Mouse (Mus musculus) E14TG2a.4 (cell line): ENCODE measurements around the gene Myo10.

Source experiments
- H3K27me3 ChIP-seq: 2 replicates; pipeline ENCODE4 v1.6.1; 2014; ENCODE audit warnings: low read length, control low read depth; ENCODE audit not compliant: insufficient read depth
- H3K36me3 ChIP-seq: 2 replicates; pipeline ENCODE4 v1.6.1; 2014; ENCODE audit warnings: low read length, control low read depth; ENCODE audit not compliant: insufficient read depth
- H3K4me1 ChIP-seq: replicated peaks from 2 replicates; pipeline ENCODE4 v1.6.1; 2014; ENCODE audit warnings: low read depth, low read length, control low read depth
- H3K4me3 ChIP-seq: replicated peaks from 2 replicates; pipeline ENCODE4 v1.5.1; 2014; ENCODE audit warnings: mild to moderate bottlenecking, low read length
- H3K9me3 ChIP-seq: 2 replicates; pipeline ENCODE4 v1.6.1; 2014; ENCODE audit warnings: low read length, control low read depth
- CTCF ChIP-seq: conservative IDR thresholded peaks from 2 replicates; pipeline ENCODE4 v1.5.1; 2014; ENCODE audit warnings: low read length
- NANOG ChIP-seq: IDR thresholded peaks from 2 replicates; pipeline ENCODE4 v1.6.1; 2014; ENCODE audit warnings: borderline replicate concordance, low read length, mixed read lengths
- POU5F1 ChIP-seq: IDR thresholded peaks from 2 replicates; pipeline ENCODE4 v1.6.1; 2014; ENCODE audit warnings: low read length, borderline replicate concordance

Myo10 gene

DNA sequence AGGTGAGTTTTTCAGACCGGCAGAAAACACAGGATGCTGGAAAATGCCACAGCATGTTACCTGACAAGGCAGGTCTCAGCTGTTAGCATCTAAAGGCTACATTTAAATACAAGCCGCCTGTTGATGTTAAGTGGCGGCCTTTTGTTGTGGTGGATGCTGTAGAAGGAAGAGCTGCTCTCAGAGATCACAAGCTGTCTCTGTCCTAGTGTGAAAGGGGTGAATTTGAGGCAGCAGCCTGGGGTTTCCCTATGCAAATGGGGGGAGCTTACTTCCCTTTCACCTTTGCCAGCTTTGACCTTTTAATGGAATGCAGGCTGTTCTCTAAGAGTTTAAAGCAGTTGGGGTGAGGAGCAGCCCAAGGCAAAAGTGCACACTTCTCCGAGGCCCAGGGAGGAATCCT lies 117.9 kb downstream of the Myo10 start:
- Histone ChIP-seq H3K36me3 (peaks cover 79% of the 10 kb centered on the region), H3K4me3 (peak overlapping the region; percentile 24; the same call in 1 of the 2 replicates), H3K9me3 (no peaks in the 10 kb centered on the region), H3K4me1 (peaks cover 80% of the 10 kb centered on the region), H3K27me3 (no peaks in the 10 kb centered on the region)
- TF ChIP-seq CTCF, result no peak
- TF ChIP-seq NANOG, result peak; percentile 49; the same call in 1 of the 2 replicates
- no peak for TF ChIP-seq POU5F1

DNA sequence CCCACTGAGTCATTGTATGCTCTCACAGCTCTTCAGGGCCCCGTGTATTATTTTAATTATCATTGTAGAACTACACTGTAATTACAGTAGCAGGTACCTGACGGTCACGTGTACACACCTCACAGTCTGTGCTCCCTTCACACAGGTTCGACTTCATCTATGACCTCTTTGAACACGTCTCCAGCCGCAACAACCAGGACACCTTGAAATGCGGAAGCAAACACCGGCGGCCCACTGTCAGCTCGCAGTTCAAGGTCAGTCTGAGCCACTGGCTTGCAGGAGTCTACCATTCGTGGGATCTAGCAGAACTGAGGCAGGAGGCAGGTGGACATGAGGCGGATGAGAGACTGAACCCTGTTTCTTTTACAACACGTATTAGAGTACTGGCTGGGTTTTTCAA lies 119.9 kb downstream of the Myo10 start:
- no peak overlapping the region for H3K4me3 ChIP-seq
- peaks cover 84% of the 10 kb centered on the region for H3K4me1 ChIP-seq
- no peak for TF ChIP-seq NANOG
- no peaks in the 10 kb centered on the region for H3K27me3 ChIP-seq
- H3K36me3 ChIP-seq, result peaks cover 79% of the 10 kb centered on the region
- H3K9me3 ChIP-seq, result no peaks in the 10 kb centered on the region

DNA sequence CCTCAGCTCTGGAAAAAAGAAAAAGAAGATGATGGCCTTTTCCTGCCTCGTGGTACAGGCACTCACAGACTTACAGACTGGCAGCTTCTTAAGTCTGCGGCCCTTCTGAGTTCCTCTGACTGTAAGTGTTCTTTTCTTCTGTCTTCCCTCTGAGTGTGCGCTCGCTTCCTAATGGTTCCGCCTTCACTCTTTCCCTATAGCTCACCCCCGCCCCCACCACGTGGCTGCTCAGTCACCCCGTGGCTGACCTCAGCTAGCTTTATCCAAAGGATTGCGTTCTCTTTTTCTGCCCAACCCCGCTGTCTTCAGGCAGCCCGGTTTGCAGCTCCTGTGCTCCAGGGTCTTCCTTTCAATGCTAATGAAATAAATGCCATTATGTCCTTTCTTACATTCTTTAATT lies 129.2 kb downstream of the Myo10 start:
- no peak for TF ChIP-seq CTCF
- TF ChIP-seq NANOG, result no peak
- TF ChIP-seq POU5F1, result no peak
- no peaks in the 10 kb centered on the region for H3K9me3 ChIP-seq
- H3K4me1 ChIP-seq, result peaks cover 70% of the 10 kb centered on the region
- peak overlapping the region; percentile 81 for H3K4me3 ChIP-seq
- peaks cover 28% of the 10 kb centered on the region for H3K36me3 ChIP-seq
- H3K27me3 ChIP-seq, result no peaks in the 10 kb centered on the region

DNA sequence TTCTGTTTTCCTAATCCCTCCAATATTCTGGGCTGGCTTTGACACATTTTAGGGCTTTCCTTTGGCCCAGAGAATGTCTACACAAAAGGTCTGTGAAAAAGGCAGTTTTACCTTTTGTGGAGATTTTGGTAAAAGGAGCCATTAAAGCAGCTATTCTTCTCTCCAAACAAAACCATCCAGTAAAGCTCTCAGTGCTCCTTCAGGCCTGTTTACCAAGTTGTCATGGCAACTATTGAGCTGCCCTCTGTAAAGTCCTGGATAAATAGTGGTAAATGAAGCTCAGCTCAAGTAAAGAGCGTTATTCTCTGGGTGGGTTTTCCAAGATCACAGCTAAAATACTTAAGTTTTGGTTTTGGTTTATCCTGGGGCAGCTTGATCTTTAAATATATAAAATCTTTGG lies 130.3 kb downstream of the Myo10 start:
- peak overlapping the region; percentile 81 for H3K4me3 ChIP-seq
- no peaks in the 10 kb centered on the region for H3K27me3 ChIP-seq
- TF ChIP-seq CTCF (no peak), NANOG (no peak), POU5F1 (no peak)
- H3K36me3 ChIP-seq, result peaks cover 23% of the 10 kb centered on the region
- H3K4me1 ChIP-seq, result peaks cover 65% of the 10 kb centered on the region
- no peaks in the 10 kb centered on the region for H3K9me3 ChIP-seq

DNA sequence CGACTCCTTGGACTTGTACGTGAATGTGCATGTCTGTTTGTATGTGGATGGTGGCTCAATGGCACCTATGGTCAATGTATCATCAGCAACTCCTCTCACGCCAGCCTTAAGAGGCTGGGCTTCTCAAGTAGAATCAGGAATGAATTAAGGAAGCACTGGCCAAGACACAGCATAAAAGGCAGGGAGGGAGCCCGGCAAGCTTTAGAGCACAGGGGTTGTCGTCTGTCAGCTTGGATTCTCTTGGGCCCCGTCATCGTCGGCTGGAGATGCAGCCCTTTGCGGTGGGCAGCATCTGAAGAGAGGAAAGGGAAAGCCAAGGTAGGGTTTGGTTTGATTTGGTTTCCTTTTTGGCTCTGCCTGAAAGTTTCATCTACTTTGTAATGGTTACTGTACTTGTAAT lies 130.7 kb downstream of the Myo10 start:
- Histone ChIP-seq H3K9me3 (no peaks in the 10 kb centered on the region), H3K27me3 (no peaks in the 10 kb centered on the region), H3K4me3 (peak overlapping the region; percentile 81), H3K36me3 (peaks cover 21% of the 10 kb centered on the region), H3K4me1 (peaks cover 65% of the 10 kb centered on the region)
- TF ChIP-seq NANOG (no peak), CTCF (no peak), POU5F1 (no peak)

DNA sequence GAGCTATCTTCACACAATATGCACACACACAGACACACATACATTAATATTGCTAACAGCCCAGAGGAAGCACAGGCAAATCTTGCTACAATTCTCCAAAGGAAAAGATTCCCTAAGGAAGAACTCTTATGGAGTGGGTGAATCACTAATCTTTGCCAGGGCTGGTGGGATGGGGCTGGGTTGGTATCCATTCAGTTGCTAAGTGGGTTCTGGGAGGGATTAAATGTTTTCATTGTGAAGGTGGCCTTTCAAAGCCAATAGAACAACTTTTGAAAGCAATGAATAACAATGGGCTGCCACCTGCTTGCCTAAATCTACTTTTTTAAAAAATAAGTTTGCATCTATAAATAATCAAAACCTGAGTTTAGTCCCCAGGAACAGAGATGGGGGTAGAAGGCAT lies 131.6 kb downstream of the Myo10 start:
- peak; percentile 76; the same call in 1 of the 2 replicates for TF ChIP-seq POU5F1
- no peak for TF ChIP-seq CTCF
- peak; percentile 70 for TF ChIP-seq NANOG
- Histone ChIP-seq H3K27me3 (no peaks in the 10 kb centered on the region), H3K9me3 (no peaks in the 10 kb centered on the region), H3K4me1 (peaks cover 66% of the 10 kb centered on the region), H3K36me3 (peaks cover 15% of the 10 kb centered on the region), H3K4me3 (peak overlapping the region; percentile 81)

DNA sequence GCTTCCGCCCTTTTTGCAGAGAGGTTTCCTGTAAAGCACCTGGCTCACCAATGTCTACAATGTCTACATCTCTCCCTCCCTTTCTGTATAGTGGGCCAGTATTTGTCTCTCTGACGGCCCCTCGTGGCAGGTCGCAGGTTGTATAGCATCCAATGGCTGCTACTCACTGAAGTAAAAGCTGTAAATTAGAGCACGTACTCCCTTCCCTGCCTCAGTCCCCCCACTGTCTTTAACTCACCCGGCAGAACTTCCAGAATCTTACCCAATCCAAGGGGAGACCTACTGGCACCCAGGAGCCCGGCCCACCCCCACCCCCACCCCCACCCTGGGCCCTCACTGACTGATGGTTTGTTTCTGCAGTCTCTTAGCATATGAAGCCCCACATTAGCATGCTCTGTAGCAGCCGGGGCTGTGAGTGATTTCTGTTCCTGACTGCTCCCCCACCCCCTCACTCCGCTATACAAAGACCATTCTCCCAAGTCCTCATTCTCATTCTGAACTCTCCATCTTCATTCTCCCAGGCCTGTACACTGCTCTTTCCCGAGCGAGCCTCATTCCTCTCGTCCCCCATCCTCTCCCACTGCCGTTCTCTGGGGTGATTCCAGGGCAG lies 132.1 kb downstream of the Myo10 start:
- TF ChIP-seq CTCF (no peak), NANOG (no peak), POU5F1 (no peak)
- Histone ChIP-seq H3K4me1 (peaks cover 66% of the 10 kb centered on the region), H3K4me3 (peak overlapping the region; percentile 81), H3K9me3 (no peaks in the 10 kb centered on the region), H3K27me3 (no peaks in the 10 kb centered on the region), H3K36me3 (peaks cover 15% of the 10 kb centered on the region)

DNA sequence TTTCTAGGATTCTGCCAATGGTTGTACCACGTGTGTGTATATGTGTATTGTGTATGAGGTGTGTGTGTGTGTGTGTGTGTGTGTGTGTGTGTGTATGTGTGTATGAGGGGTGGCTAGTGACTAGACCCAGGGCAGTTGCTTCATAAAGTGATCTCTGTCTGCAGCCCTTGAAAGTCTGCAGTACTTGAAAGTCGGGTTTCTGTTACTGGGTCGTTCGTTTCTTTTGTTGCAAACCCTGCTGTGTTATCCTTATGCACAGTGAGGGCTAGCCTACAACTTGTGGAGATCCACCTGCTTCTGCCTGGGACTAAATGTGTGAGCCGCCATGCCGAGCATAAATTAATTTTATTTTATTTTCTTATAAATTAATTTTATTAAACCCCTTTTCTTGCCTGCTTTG lies 133.2 kb downstream of the Myo10 start:
- H3K4me3 ChIP-seq, result peak overlapping the region; percentile 81
- peaks cover 67% of the 10 kb centered on the region for H3K4me1 ChIP-seq
- H3K27me3 ChIP-seq, result no peaks in the 10 kb centered on the region
- H3K9me3 ChIP-seq, result no peaks in the 10 kb centered on the region
- no peak; the same call in 1 of the 2 replicates for TF ChIP-seq NANOG
- no peak for TF ChIP-seq CTCF
- no peak for TF ChIP-seq POU5F1
- peaks cover 21% of the 10 kb centered on the region for H3K36me3 ChIP-seq

DNA sequence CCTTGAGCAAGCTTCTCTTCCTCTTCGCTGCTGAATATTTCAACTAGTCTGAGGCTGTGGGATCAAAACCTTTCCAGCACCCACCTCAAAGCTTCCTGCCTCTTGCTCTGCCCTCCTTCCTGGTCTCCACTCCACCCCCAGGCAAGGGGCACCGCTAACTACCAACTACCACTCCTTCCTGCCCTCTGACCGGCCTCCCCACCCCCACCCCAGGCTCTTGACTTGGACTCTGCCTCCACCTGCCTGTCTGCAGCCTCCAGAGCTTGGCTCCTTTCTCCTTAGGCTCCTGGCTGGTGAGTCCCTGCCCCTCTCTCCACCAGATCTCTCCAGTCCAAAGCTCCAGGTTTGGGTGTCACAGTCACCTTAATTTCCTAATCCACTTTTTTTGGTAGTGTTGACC lies 133.7 kb downstream of the Myo10 start:
- peaks cover 67% of the 10 kb centered on the region for H3K4me1 ChIP-seq
- TF ChIP-seq POU5F1 (no peak), NANOG (no peak), CTCF (no peak)
- peak overlapping the region; percentile 81 for H3K4me3 ChIP-seq
- peaks cover 23% of the 10 kb centered on the region for H3K36me3 ChIP-seq
- no peaks in the 10 kb centered on the region for H3K9me3 ChIP-seq
- no peaks in the 10 kb centered on the region for H3K27me3 ChIP-seq
